Mouse (Mus musculus): ENCODE measurements at regions not wholly inside any gene's neighbourhood (a gene's known extent, or its start where the extent isn't known, plus 50 kb on each side); places are given as distances from the start of the nearest gene placed in this dataset.

GRCm38 (mm10) chr13:16550060-16550459, 538.4 kb downstream of the Inhba start:
- Histone ChIP-seq H3K27me3 (ENCODE audit: low read depth, poor library complexity, severe bottlenecking) (no peaks in the 10 kb centered on the region), H3K9me3 (replicated peaks) (no peaks in the 10 kb centered on the region), H3K27ac (replicated peaks) (no peak overlapping the region), H3K36me3 (no peaks in the 10 kb centered on the region), H3K4me1 (no peaks in the 10 kb centered on the region), H3K4me3 (no peak overlapping the region)
- DNase-seq (ENCODE audit: low spot score) = no peak

- no peak for DNase-seq (ENCODE audit: low spot score)
- WGBS = 81% methylated on average over 1 of the region's 1 CpGs
- Histone ChIP-seq H3K27me3 (ENCODE audit: low read depth, poor library complexity, severe bottlenecking) (no peaks in the 10 kb centered on the region), H3K27ac (replicated peaks) (no peak overlapping the region), H3K36me3 (no peaks in the 10 kb centered on the region), H3K4me1 (no peaks in the 10 kb centered on the region), H3K4me3 (no peak overlapping the region), H3K9me3 (replicated peaks) (no peaks in the 10 kb centered on the region)
Measured at GRCm38 (mm10) chr13:16564988-16565387, 553.3 kb downstream of the Inhba start.

- Histone ChIP-seq H3K4me3 (no peak overlapping the region), H3K9me3 (replicated peaks) (no peaks in the 10 kb centered on the region), H3K27me3 (ENCODE audit: low read depth, poor library complexity, severe bottlenecking) (no peaks in the 10 kb centered on the region), H3K36me3 (no peaks in the 10 kb centered on the region), H3K4me1 (no peaks in the 10 kb centered on the region), H3K27ac (replicated peaks) (no peak overlapping the region)
- DNase-seq (ENCODE audit: low spot score) = no peak
- WGBS = 22% methylated on average over 4 of the region's 4 CpGs
Measured at GRCm38 (mm10) chr13:16574069-16574468, 562.4 kb downstream of the Inhba start.

GRCm38 (mm10) chr13:16586286-16586685, 574.6 kb downstream of the Inhba start:
- no peaks in the 10 kb centered on the region for H3K36me3 ChIP-seq
- DNase-seq (ENCODE audit: low spot score) = no peak
- no peaks in the 10 kb centered on the region for H3K4me1 ChIP-seq
- no peak overlapping the region for H3K27ac ChIP-seq (replicated peaks)
- H3K27me3 ChIP-seq (ENCODE audit: low read depth, poor library complexity, severe bottlenecking) = no peaks in the 10 kb centered on the region; the same call in 1 of the 2 replicates
- H3K9me3 ChIP-seq (replicated peaks) = no peaks in the 10 kb centered on the region
- no peak overlapping the region for H3K4me3 ChIP-seq

GRCm38 (mm10) chr13:16619755-16620154, 608.1 kb downstream of the Inhba start:
- no peak for DNase-seq (ENCODE audit: low spot score)
- H3K36me3 ChIP-seq = no peaks in the 10 kb centered on the region
- no peaks in the 10 kb centered on the region for H3K27me3 ChIP-seq (ENCODE audit: low read depth, poor library complexity, severe bottlenecking)
- H3K4me3 ChIP-seq = no peak overlapping the region
- no peaks in the 10 kb centered on the region for H3K9me3 ChIP-seq (replicated peaks)
- no peaks in the 10 kb centered on the region for H3K4me1 ChIP-seq
- WGBS = 93% methylated on average over 5 of the region's 5 CpGs
- H3K27ac ChIP-seq (replicated peaks) = no peak overlapping the region

GRCm38 (mm10) chr13:16626584-16626983, 614.9 kb downstream of the Inhba start:
- WGBS = 79% methylated on average over 4 of the region's 4 CpGs
- no peaks in the 10 kb centered on the region for H3K4me1 ChIP-seq
- H3K36me3 ChIP-seq = no peaks in the 10 kb centered on the region
- no peaks in the 10 kb centered on the region for H3K27me3 ChIP-seq (ENCODE audit: low read depth, poor library complexity, severe bottlenecking)
- H3K4me3 ChIP-seq = no peak overlapping the region
- no peak overlapping the region for H3K27ac ChIP-seq (replicated peaks)
- DNase-seq (ENCODE audit: low spot score) = no peak
- H3K9me3 ChIP-seq (replicated peaks) = no peaks in the 10 kb centered on the region

- no peak overlapping the region for H3K27ac ChIP-seq (replicated peaks)
- no peaks in the 10 kb centered on the region for H3K9me3 ChIP-seq (replicated peaks)
- H3K27me3 ChIP-seq (ENCODE audit: low read depth, poor library complexity, severe bottlenecking) = no peaks in the 10 kb centered on the region
- 81% methylated on average over 5 of the region's 5 CpGs for WGBS
- DNase-seq (ENCODE audit: low spot score) = no peak
- no peak overlapping the region for H3K4me3 ChIP-seq
- H3K4me1 ChIP-seq = no peaks in the 10 kb centered on the region
- H3K36me3 ChIP-seq = no peaks in the 10 kb centered on the region
Measured at GRCm38 (mm10) chr13:16633445-16634092, 621.9 kb downstream of the Inhba start.

- no peaks in the 10 kb centered on the region for H3K4me1 ChIP-seq
- WGBS = 78% methylated on average over 2 of the region's 2 CpGs
- no peak for DNase-seq (ENCODE audit: low spot score)
- H3K9me3 ChIP-seq (replicated peaks) = no peaks in the 10 kb centered on the region
- no peak overlapping the region for H3K27ac ChIP-seq (replicated peaks)
- H3K27me3 ChIP-seq (ENCODE audit: low read depth, poor library complexity, severe bottlenecking) = no peaks in the 10 kb centered on the region
- no peak overlapping the region for H3K4me3 ChIP-seq
- H3K36me3 ChIP-seq = no peaks in the 10 kb centered on the region
Measured at GRCm38 (mm10) chr13:16636251-16636650, 624.6 kb downstream of the Inhba start.

GRCm38 (mm10) chr13:16641611-16642449, 630.2 kb downstream of the Inhba start:
- no peaks in the 10 kb centered on the region for H3K4me1 ChIP-seq
- no peaks in the 10 kb centered on the region for H3K9me3 ChIP-seq (replicated peaks)
- 89% methylated on average over 3 of the region's 3 CpGs for WGBS
- H3K27ac ChIP-seq (replicated peaks) = no peak overlapping the region
- H3K4me3 ChIP-seq = no peak overlapping the region
- no peak for DNase-seq (ENCODE audit: low spot score)
- no peaks in the 10 kb centered on the region for H3K36me3 ChIP-seq
- H3K27me3 ChIP-seq (ENCODE audit: low read depth, poor library complexity, severe bottlenecking) = no peaks in the 10 kb centered on the region

GRCm38 (mm10) chr13:16642450-16642994, 630.9 kb downstream of the Inhba start:
- Histone ChIP-seq H3K9me3 (replicated peaks) (no peaks in the 10 kb centered on the region), H3K4me1 (no peaks in the 10 kb centered on the region), H3K4me3 (no peak overlapping the region), H3K27me3 (ENCODE audit: low read depth, poor library complexity, severe bottlenecking) (no peaks in the 10 kb centered on the region), H3K27ac (replicated peaks) (no peak overlapping the region), H3K36me3 (no peaks in the 10 kb centered on the region)
- 74% methylated on average over 6 of the region's 6 CpGs for WGBS
- DNase-seq (ENCODE audit: low spot score) = no peak

- no peaks in the 10 kb centered on the region for H3K27me3 ChIP-seq (ENCODE audit: low read depth, poor library complexity, severe bottlenecking)
- 81% methylated on average over 3 of the region's 3 CpGs for WGBS
- H3K4me1 ChIP-seq = no peaks in the 10 kb centered on the region
- no peaks in the 10 kb centered on the region for H3K36me3 ChIP-seq
- no peak overlapping the region for H3K4me3 ChIP-seq
- H3K27ac ChIP-seq (replicated peaks) = no peak overlapping the region
- no peaks in the 10 kb centered on the region for H3K9me3 ChIP-seq (replicated peaks)
- no peak for DNase-seq (ENCODE audit: low spot score)
Measured at GRCm38 (mm10) chr13:16645311-16645710, 633.7 kb downstream of the Inhba start.

GRCm38 (mm10) chr13:16646056-16646455, 634.4 kb downstream of the Inhba start:
- Histone ChIP-seq H3K4me3 (no peak overlapping the region), H3K27ac (replicated peaks) (no peak overlapping the region), H3K27me3 (ENCODE audit: low read depth, poor library complexity, severe bottlenecking) (no peaks in the 10 kb centered on the region), H3K4me1 (no peaks in the 10 kb centered on the region), H3K9me3 (replicated peaks) (no peaks in the 10 kb centered on the region), H3K36me3 (no peaks in the 10 kb centered on the region)
- DNase-seq (ENCODE audit: low spot score) = no peak

GRCm38 (mm10) chr13:16646649-16647048, 635.0 kb downstream of the Inhba start:
- Histone ChIP-seq H3K9me3 (replicated peaks) (no peaks in the 10 kb centered on the region), H3K27ac (replicated peaks) (no peak overlapping the region), H3K4me1 (no peaks in the 10 kb centered on the region), H3K4me3 (no peak overlapping the region), H3K36me3 (no peaks in the 10 kb centered on the region), H3K27me3 (ENCODE audit: low read depth, poor library complexity, severe bottlenecking) (no peaks in the 10 kb centered on the region)
- no peak for DNase-seq (ENCODE audit: low spot score)
